Mouse (Mus musculus) cerebellum, adult (tissue): ENCODE data around the gene Ppp4r2.
"Not testable (repeated sequence)": the region's sequence is repeated elsewhere in the genome, so short reads cannot be mapped to it uniquely, and the experiment has no call there.

Experiments used
- ATAC-seq: cut with Nextera tagmentation; 2 replicates; pipeline ENCODE4 v1.9.2; 2017; ENCODE audit warnings: mild to moderate bottlenecking, moderate library complexity, mixed read lengths; ENCODE audit not compliant: insufficient number of reproducible peaks, low FRiP score, low TSS enrichment

Gene Ppp4r2

DNA sequence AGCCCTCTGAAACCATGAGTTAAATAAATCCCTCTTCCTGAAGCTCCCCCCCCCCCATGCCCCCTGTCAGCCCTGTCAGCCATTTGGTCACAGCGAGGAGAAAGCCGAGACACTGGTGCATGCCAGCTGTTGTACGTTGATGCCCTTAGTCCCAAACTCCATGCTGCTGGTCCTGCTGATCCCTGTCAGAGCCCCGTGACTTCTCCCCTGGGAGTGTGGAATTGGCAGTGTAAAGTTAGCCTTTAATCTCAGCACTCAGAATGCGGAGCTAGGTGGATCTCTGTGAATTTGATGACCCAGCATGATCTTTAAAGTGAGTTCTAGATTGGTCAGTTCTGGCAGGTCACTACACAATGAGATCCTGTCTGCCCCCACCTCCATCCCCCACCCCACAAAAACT lies 3.7 kb upstream of the Ppp4r2 start:
- no peak for ATAC-seq

DNA sequence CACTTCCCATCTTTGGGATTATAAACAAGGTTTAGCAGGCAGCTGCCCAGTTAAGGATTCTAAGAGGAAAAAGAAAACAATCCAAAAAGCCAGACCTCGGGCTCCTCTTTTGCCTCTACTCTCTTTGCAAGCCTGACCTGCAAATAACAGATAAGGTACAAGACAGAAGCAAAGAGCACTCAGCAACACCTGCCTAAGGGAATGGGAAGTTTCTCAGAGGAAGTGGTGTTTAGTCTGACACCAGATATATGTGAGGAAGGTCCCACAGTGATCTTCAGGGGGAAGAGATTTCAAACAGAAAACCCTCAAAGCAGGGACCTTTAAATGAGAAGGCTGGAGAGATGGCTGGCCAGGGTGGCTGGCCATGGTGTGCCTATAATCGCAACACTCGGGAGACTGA lies 2.2 kb upstream of the Ppp4r2 start:
- no peak for ATAC-seq

DNA sequence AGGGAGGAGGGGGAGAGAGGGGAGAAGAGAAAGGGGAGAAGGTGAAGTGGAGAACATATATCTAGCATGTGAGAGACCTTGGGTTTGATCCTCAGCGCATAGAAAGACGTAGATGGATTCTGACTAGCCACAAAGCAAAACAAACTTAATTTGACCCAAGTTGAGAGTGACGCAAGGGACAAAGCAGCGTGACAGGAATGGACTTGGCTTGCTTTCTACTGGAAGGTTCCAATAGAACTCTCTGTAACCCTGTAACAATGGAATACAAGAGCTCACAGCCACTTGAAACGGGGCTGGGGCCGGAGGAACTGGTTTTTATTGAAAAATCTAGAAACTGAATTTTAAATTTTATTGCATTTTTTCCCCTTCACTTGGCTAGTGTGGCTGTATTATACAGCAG lies 1.7 kb upstream of the Ppp4r2 start:
- no peak for ATAC-seq

DNA sequence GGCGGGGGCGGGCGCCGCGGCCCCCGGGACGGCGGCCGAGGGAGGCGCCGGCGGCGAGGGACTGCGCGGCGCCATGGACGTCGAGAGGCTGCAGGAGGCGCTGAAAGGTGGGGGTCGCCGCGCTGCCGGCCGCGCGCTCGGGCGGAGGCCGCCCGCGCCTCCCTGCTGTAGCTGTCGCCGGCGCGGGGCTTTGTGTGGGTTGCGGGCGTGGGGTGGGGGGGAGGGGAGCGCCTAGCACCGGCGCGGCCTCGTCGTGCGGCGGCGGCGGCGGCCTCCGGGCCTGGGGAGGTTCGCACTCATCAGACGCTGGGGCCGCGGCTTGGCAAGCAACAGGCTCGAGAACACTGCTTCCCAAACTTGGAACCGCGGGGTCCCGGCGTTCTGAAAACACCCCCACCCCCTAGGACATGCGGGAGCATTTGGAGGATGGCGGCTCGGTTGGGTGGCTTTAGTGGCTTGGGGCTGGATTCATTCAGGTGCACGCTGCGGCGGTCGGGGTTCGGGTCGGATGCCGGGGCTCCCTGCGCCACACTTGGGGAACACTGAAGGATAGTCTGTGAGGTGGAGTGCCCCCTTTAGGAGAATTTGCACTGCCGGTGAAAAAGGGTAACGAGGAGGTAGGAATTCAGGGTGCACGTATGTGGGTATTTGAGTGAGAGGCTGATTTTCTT lies 524 bp downstream of the Ppp4r2 start:
- ATAC-seq = peak; percentile 60

DNA sequence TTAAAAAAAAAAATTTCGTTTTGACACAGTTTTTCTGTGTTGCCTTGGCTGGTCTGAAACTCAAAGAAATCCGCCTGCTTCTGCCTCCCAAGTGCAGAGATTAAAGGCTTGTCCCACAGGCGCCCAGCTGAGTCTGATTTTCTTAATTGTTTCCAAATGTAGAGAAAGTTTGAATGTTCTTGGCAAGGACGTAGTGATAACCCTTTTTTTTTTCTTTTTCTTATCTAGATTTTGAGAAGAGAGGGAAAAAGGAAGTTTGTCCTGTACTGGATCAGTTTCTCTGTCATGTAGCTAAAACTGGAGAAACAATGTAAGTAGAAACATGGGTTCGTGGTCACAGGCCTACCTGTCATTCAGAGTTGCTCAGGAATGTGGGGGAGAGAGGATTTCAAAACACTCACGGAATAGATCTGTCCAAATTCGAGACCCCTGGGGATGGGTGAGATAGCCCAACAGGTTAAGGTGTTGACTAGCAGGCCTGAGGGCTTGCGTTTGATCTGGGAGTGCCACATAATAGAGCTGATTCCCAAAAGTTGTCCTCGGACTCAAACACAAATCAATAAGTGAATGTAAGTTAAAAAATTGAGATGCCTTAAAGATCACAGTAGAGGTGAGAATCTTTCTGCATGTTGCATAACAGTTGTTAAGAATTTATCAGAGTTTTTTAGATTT lies 1.2 kb downstream of the Ppp4r2 start:
- no peak for ATAC-seq

DNA sequence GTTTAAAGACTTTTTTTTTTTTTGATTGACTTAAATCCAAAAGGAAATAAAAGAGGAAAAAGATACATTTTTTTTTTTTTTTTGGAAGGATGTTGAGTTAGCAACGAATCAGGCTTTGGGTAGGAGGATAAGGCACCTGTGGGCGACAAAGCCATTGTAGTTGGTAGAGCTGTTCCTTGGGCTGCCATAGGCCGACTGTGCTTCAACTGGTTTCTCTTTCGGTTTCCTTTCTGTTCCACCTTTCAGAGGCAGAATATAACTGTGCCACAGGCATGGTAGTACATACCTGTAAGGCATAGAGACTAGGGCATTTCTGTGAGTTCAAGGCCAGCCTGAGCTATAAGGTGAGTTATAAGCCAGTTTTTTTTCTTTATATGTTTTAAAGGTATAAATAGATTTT lies 11.6 kb downstream of the Ppp4r2 start:
- no peak for ATAC-seq

DNA sequence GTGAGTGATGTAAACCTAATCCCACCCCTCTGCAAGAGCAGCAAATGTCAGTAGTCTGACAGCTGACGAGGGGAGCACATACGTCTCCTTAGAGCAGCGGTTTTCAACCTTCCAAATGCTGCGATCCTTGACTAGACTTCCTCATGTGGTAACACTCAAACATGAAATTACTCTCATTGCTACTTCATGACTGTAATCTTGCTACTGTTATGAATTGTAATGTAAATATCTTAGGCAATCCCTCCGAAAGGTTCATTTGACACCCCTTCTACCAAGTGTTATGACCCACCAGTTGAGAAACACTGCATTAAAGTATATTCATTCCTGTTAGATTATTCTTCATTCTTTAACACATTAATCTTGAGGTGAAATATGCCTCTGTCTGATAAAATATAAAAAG lies 13.8 kb downstream of the Ppp4r2 start:
- ATAC-seq = no peak

DNA sequence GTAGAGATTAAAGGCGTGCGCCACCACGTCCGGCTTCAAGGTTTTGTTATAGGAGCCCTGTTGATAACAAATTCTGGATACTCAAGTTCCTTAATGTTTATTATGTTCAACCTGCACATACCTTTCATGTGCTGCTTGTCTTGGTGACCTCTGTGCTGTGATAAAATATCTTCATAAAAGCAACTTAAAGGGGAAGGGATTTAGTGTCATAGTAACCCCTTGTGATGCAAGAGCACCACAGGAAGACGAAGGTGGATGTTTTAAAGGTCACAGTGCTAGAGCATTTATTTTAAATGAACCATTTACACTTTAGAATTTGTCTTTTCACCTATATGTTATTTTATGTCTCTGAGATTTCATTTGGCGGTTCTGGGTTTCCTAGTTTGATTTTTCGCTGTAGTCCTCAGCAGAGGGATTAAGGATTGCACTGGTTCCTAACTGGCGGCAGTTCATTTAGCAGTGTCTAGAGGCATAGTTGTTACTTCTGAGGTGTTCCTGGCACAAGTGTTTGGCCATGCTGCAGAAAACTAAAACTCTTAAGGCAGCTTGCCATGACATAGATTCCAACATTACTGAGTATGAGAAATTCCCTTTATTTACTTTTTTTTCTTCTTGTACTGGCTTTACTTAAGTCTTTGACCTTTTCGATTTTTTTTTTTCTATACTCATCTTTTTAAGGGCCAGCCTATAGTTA lies 15.4 kb downstream of the Ppp4r2 start:
- no peak for ATAC-seq

DNA sequence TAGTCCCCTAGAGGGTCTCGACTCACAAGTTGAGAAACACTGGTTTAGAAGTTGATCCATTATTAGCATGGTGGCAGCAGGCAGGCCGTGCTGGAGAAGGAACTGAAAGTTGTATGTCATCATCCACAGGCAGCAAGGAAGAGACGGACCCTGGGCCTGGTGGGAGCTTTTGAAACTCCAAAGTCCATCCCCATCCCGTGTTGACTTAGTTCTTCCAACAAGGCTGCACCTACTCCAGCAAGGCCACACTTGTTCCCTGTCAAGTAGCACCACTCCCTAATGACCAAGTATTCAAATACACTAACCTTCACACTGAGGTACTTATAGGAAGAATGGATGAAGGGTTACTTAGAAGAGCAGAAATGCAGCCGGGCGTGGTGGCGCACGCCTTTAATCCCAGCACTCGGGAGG lies 17.3 kb downstream of the Ppp4r2 start:
- no peak for ATAC-seq

DNA sequence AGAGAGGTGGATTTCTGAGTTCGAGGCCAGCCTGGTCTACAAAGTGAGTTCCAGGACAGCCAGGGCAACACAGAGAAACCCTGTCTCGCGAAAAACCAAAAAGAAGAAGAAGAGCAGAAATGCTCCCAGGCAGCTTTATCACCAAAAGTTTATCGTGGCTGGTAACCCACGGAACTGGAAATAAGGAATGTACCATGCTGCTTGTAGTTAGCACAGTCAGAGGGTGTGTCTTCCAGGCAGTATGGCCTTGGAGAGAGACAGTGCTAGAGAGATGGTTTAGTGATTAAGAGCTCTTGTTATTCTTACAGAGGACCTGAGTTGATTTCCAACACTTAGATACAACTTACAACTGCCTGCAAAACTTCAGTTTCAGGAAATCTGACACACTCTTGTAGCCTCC lies 17.7 kb downstream of the Ppp4r2 start:
- no peak for ATAC-seq

DNA sequence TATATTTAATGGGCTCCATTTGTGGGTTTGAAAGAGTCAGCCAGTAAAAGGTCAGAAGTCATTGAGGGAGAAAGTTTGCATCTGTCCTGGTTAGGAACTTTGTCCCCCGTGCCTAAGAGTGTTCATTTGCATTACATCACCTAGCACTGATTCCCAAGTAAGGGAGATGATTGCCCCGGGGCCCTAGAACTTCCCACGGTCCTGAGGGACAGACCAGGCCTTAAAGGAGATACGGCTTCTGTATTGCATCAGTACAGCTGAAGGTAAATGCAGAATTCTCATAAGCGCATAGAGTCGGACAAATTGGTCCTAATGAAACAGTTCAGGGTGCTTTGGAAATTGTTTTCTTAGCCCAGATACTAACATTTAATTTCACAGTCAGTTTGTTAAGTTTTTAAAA lies 31.9 kb downstream of the Ppp4r2 start:
- ATAC-seq = no peak

DNA sequence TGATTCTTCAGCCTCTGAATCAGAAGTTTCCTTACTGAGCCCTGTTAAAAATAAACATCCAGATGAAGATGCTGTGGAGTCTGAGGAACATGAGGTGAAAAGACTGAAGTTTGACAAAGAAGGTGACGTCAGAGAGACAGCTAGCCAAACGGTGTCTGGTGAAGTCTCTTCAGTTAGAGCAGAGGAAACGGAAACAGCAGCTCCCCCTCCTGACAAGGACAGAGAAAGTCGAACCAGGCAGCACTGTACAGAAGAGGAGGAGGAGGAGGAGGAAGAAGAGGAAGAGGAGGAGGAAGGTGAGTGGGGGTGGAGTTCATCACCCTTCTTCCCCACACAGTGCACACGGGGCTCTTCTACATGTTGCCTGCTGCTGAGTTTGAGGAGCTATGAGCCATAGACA lies 32.4 kb downstream of the Ppp4r2 start:
- not testable (repeated sequence) for ATAC-seq

DNA sequence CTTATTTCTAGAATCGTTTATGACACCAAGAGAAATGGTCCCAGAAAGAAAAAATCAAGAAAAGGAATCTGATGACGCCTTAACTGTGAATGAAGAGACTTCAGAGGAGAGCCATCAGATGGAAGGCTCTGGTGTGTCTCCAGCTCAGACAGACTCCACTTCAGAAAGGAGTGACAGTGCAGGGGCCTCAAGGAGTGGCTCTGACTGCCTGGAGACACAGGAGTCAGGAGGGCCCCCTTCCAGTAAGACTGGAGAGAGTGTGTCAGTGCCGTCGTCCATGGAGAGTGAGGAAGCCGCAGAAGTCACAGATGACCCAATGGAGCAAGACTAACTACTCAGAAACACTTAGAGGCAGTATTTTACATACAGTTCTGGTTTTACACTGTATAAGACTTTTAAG lies 32.8 kb downstream of the Ppp4r2 start:
- not testable (repeated sequence) for ATAC-seq

DNA sequence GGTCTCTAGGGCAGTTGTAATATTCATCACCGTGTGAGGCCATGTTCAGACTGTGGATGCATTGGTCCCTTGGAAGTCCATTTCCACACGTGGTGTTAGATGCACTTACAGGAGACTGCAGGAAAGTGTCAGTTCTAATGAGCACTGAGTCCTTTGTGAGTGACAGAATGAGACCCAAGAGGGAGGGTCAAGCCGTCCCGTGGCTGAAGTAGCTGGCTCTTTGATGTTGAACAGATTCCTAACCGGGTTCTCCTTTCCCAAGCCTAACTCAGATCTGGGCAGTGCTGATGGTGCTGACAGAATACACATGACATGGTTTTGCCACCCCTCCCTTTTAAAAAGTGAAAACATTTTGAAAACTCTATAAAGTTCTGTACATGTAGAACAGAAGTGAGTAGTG lies 35.4 kb downstream of the Ppp4r2 start:
- no peak for ATAC-seq

DNA sequence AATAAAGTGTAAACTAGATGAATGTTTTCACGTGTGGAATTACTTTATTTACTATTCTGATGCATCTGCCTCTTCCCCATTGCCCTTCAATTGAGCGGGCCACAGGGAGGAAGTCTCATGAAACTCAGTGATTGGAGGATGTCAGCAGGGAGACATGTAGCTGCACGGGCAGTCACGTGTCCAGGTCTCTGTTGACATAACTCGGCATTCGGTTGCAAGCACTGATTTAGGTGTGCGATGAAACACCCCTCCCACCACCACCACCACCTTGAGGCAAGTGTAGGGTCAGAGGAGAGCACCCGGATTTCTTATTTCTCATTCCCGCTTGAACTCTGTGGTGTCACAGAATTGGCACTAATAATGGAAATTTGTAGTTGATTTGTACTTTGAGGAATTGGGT lies 36.5 kb downstream of the Ppp4r2 start:
- ATAC-seq = no peak

DNA sequence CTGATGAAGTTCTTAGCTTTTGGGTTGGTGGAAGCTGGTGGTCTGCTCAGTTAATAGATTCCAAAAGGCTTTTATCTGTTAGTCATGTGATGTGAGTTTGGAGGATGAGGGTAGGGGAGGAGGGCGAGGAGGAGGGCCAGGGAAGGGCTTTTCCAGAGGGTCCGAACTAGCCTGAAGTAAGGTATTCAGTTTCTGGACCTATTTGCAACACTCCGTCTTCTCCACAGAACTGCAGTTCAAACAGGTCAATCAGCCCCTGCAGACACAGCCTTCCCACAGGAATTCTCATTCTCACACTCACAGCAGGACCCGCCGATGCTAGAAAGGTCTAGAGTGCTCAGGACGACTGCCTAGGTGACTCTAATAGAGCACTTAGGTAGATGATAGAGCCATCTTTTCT lies 39.8 kb downstream of the Ppp4r2 start:
- ATAC-seq = no peak

DNA sequence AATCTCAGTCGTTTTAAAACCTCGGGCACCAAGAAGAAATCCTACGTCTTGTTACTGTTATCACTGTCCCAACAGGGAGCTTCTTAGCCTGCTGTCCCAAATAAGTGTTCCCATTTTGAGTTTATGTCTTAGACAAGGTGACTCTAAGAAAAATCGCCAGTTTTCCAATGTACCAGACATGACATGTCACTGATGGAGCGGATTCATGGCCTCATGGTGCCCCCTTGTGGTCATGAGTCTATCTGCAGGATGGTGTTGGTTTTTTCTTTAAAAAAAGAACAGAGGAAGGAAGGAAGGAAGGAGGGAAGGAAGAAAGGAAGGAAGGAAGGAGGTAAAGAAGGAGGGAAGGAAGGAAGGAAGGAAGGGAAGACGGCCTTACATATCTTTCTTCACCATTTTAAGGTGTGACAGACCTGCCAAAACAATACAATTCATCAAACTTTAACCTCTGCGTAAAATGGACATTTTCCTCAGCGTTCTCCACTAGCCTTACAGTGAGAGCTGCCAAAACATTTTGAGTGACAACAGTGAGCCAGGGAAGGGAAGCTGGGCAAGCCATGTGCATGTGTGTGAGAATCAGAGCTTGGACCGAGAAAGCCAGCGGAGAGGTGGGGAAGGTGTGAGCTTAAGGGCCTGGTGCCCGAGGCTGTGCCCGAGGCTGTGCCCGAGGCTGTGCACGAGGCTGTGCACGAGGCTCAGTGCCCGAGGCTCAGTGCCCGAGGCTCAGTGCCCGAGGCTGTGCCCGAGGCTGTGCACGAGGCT lies 42.6 kb downstream of the Ppp4r2 start:
- ATAC-seq = 0 out of 2 replicates have a peak, but pooled peaks have one; percentile 32

DNA sequence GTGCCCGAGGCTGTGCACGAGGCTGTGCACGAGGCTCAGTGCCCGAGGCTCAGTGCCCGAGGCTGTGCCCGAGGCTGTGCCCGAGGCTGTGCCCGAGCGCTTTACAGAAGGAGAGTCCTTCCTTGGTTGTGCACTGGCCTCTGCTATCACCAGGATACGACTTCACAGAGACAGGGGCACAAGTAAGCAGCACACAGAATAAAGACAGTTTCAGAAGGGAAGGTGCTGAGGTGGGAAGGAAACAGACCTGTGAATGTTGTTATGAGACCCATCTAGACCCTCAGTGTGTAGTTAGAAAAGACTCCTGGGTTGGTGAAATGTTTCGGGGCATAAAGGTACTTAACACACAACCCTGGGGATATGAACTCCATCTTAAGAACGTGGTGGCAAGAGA lies 43.2 kb downstream of the Ppp4r2 start:
- ATAC-seq = no peak

DNA sequence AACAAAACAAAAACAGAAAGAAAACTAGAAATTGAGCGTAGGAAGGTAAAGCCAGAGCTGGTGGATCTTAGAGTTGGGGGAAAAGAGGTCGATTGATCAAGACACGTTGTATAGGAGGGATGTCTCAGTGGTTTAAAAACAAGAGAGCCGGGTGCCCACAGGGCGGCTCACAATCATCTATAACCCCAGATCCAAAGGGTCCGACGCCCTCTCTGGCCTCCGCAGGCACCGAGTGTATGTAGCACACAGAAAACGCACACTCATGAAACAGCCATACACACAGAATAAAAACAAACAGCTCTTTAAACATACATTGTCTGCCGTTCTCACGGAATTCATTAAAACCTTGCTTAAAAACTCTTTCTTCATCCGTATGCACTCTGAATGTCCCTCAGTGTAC lies 45.1 kb downstream of the Ppp4r2 start:
- ATAC-seq = no peak

DNA sequence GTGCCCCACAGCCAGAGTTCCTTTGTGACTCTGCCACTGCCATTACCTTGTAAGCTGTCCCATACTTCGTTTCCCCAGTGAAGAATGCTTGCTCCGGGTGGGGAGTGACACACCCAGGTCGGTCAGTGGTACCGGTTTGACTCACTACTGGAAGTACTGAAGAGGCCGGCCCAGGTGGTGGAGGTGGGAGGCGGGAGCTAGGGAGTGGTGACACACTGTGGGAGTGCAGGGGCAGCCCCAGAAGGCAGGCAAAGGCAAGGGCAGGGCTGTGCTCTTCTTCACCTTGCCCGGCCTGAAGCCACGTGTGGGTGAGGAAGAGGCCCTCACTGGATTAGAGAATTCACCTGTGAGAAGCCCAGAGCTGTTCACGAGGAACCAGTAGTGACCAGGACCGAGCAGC lies 46.2 kb downstream of the Ppp4r2 start:
- no peak for ATAC-seq

DNA sequence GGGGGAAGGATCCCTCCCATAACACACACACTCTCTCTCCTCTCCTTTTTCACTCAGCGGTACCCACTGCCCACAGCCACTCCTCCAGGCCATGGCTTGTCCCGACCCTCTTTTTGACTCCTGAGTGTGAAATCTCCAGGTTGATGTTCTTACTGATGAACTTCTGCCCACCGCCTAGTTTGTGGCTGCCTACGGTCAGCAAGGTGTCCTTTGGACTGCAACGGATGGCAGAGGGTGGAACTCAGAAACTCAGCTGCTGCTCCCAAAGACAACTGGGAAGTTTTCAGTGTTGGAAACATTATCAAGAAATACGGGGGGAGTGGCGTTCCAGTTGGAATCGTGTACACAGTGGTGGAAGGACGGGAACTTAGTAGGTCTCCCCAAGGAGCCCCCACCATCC lies 48.2 kb downstream of the Ppp4r2 start:
- no peak for ATAC-seq
